ENCODE assay signal across 12 mouse cellular contexts in genomic region chr5:34252967-34253519, GRCm38 (mm10). TPM values are rescaled to one million over a fixed set of nuclear protein-coding genes. Genes with fewer than 3 reads are reported as not detected.
DNase-seq lines count a peak whose midpoint lies in the region; ATAC-seq and TF ChIP-seq lines count a peak whose summit lies in the region.
"Had no signal": no experiment of that assay in that cellular context is flagged by ENCODE, and none has a peak within 500 bp of the region (broad histone marks: within the 10 kb centered on the region; RNA-seq: fewer than 3 reads in every experiment).

No protein-coding gene starts in this region.

- H3K36me3 ChIP-seq in embryonic facial prominence, embryonic 14.5 days (ENCODE audit: control insufficient read depth, insufficient read depth, low read length) = no peaks in the 10 kb centered on the region
- H3K36me3 ChIP-seq in midbrain, postnatal 0 days (ENCODE audit: insufficient read depth, low read length) = no peaks in the 10 kb centered on the region

- H3K9ac ChIP-seq in embryonic facial prominence, embryonic 14.5 days (ENCODE audit: low read depth, low read length) = no peak overlapping the region
- H3K9ac ChIP-seq in midbrain, postnatal 0 days (replicated peaks; ENCODE audit: low read length, poor library complexity, severe bottlenecking) = no peak overlapping the region

- ATAC-seq in embryonic facial prominence, embryonic 14.5 days (ENCODE audit: low read depth) = no peak
- ATAC-seq in midbrain, postnatal 0 days (ENCODE audit: low FRiP score) = no peak

- peak overlapping the region; percentile 83 for H3K27ac ChIP-seq in left cerebral cortex, adult 2 months
- no peak overlapping the region for H3K27ac ChIP-seq in embryonic facial prominence, embryonic 14.5 days (replicated peaks; ENCODE audit: low read depth, low read length)
- peak overlapping the region; percentile 57; the same call in 1 of the 2 replicates for H3K27ac ChIP-seq in midbrain, postnatal 0 days (ENCODE audit: low read depth, low read length)

- H3K9me3 ChIP-seq in embryonic facial prominence, embryonic 14.5 days (ENCODE audit: control insufficient read depth, low read length) = no peaks in the 10 kb centered on the region
- no peaks in the 10 kb centered on the region for H3K9me3 ChIP-seq in midbrain, postnatal 0 days (ENCODE audit: low read length)

- intact Hi-C loops in left cerebral cortex, adult 2 months (cut with DNase I) = loop anchor here (5.0 kb wide), 1 partner anchor 41 kb away; no protein-coding TSS in a partner anchor
- intact Hi-C loops in left cerebral cortex, postnatal 14 days (cut with DNase I) = no loop called here

- 40% methylated on average over 4 of the region's 4 CpGs for WGBS in embryonic facial prominence, embryonic 14.5 days
- WGBS in midbrain, postnatal 0 days = 48% methylated on average over 4 of the region's 4 CpGs

- no peak for TF ChIP-seq CTCF in left cerebral cortex, adult 2 months (IDR thresholded peaks at IDR 0.05)
- TF ChIP-seq CTCF in midbrain, postnatal 0 days (IDR thresholded peaks at IDR 0.05) = no peak

- no peaks in the 10 kb centered on the region; the same call in 1 of the 2 replicates for H3K27me3 ChIP-seq in embryonic facial prominence, embryonic 14.5 days (replicated peaks; ENCODE audit: control insufficient read depth, insufficient read depth, low read length)
- H3K27me3 ChIP-seq in midbrain, postnatal 0 days (ENCODE audit: insufficient read depth, low read length) = no peaks in the 10 kb centered on the region

- no peak overlapping the region for H3K4me2 ChIP-seq in embryonic facial prominence, embryonic 14.5 days (ENCODE audit: low read depth, low read length)
- no peak overlapping the region for H3K4me2 ChIP-seq in midbrain, postnatal 0 days (ENCODE audit: low read depth, low read length, poor library complexity, severe bottlenecking)

- DNase-seq in adrenal gland, postnatal 10 days = peak; percentile 50
- DNase-seq in adrenal gland, adult 18-20 months (ENCODE audit: low spot score in 2 of 2) = no peak
- DNase-seq in left cerebral cortex, adult 2 months (ENCODE audit: extremely low spot score in 1 of 2, low spot score in 2 of 2) = no peak
- no peak for DNase-seq in left cerebral cortex, postnatal 14 days (ENCODE audit: low spot score in 2 of 2)
- DNase-seq in embryonic facial prominence, embryonic 14.5 days (ENCODE audit: low spot score) = peak; percentile 24
- no peak for DNase-seq in midbrain, postnatal 0 days (ENCODE audit: low spot score)
- no peak for DNase-seq in MN1 (ENCODE audit: low spot score)
- no peak for DNase-seq in right cerebral cortex, postnatal 36 days (ENCODE audit: low spot score in 2 of 2)
- DNase-seq: gastrocnemius, postnatal 25 days; spleen, adult 18-20 months had no signal

- no peak overlapping the region for H3K4me3 ChIP-seq in left cerebral cortex, adult 2 months
- no peak overlapping the region for H3K4me3 ChIP-seq in embryonic facial prominence, embryonic 14.5 days (ENCODE audit: low read depth, low read length)
- H3K4me3 ChIP-seq in midbrain, postnatal 0 days (ENCODE audit: low read depth, low read length) = no peak overlapping the region

- peaks cover 14% of the 10 kb centered on the region for H3K4me1 ChIP-seq in embryonic facial prominence, embryonic 14.5 days (ENCODE audit: control insufficient read depth, insufficient read depth, low read length)
- peaks cover 6% of the 10 kb centered on the region for H3K4me1 ChIP-seq in midbrain, postnatal 0 days (ENCODE audit: insufficient read depth, low read length)

RNA-seq across cellular contexts. Expression of gene Zfyve28, which starts 35.2 kb away (rescaled TPM):
- 1 to 10 TPM; 1.2 to 1.8 TPM for total RNA-seq in adrenal gland, postnatal 10 days (2021)
- 1 to 10 TPM in 1 of 2 experiments, under 1 TPM in 1; 0.53 to 1.0 TPM for total RNA-seq in adrenal gland, adult 18-20 months (2021)
- 10 to 100 TPM; 50.2 to 54.2 TPM for total RNA-seq in left cerebral cortex, adult 2 months (2021)
- 10 to 100 TPM; 38.2 to 40.0 TPM for total RNA-seq in left cerebral cortex, postnatal 14 days (2021)
- 1.2 and 1.7 TPM in 2 replicates for polyA plus RNA-seq in embryonic facial prominence, embryonic 14.5 days (2014; fragmentation: Nextera tagmentation; extraction: Ambion mirVana)
- total RNA-seq in midbrain, postnatal 0 days (2014; rRNA removed) = 6.1 and 10.0 TPM in 2 replicates
- 2.9 and 3.0 TPM in 2 replicates for polyA plus RNA-seq in midbrain, postnatal 0 days (2015; fragmentation: Nextera tagmentation; extraction: Ambion mirVana)

RNA-seq across cellular contexts. Expression of gene Cfap99, which starts 35.4 kb away (rescaled TPM):
- not detected for total RNA-seq in adrenal gland, postnatal 10 days (2021)
- not detected for total RNA-seq in adrenal gland, adult 18-20 months (2021)
- total RNA-seq in left cerebral cortex, adult 2 months (2021) = 1 to 10 TPM; 1.4 to 1.5 TPM
- under 1 TPM; 0.51 to 0.59 TPM for total RNA-seq in left cerebral cortex, postnatal 14 days (2021)
- 0.18 and 0.21 TPM in 2 replicates for polyA plus RNA-seq in embryonic facial prominence, embryonic 14.5 days (2014; fragmentation: Nextera tagmentation; extraction: Ambion mirVana)
- 0.24 and 2.1 TPM in 2 replicates for total RNA-seq in midbrain, postnatal 0 days (2014; rRNA removed)
- polyA plus RNA-seq in midbrain, postnatal 0 days (2015; fragmentation: Nextera tagmentation; extraction: Ambion mirVana) = 0.12 and 0.37 TPM in 2 replicates
- total RNA-seq: gastrocnemius, postnatal 25 days; heart, postnatal 25 days; MEL had no signal

Comparison
In these comparisons a context has a peak if more than half of its experiments do, and no peak if none do; other contexts are left out.
1. DNase-seq: peak in adrenal gland, postnatal 10 days (single experiment) and embryonic facial prominence, embryonic 14.5 days (single experiment); none in adrenal gland, adult 18-20 months (0 of 2), left cerebral cortex, adult 2 months (0 of 2), left cerebral cortex, postnatal 14 days (0 of 2), midbrain, postnatal 0 days (single experiment), MN1 (single experiment) and right cerebral cortex, postnatal 36 days (0 of 2).